ENCODE assay signal across 8 mouse cellular contexts in the genomic region with DNA sequence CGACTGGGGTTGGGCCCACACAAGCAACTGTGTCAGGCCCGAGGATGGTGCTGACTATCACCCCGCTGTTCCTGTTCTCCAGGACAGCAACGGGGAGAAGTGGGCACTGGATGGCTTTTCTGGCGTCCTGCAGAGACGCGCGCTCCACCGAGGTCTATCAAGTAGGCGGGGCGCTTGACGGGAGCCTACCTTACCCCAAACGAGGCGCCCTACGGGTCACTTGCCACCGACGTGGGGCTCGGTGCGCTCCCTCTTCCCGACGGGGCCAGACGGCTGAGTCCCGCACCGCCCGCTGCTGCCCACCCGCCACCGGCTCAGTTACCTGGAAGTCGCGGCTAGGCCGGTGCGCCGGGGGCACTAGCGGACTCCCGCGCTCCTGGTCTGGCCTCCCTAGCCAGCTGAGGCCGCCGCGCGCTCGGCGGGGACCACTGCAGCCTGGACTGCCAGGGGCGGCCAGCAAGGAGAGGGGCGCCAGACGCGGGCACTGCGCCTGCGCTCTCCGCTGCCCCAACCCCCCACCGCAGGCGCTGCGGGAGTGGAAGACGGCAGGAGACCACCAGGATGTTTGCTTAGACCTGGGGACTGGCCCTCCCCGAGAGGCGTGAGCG. TPM values are rescaled to one million over a fixed set of nuclear protein-coding genes. Genes with fewer than 3 reads are reported as not detected.
DNase-seq lines count a peak whose midpoint lies in the region; ATAC-seq and TF ChIP-seq lines count a peak whose summit lies in the region.

Slc35g2 (minus strand) TSS at position 465 of the 608 bp plus-strand sequence.

- TF ChIP-seq EP300 in liver, embryonic 14.5 days (IDR thresholded peaks at IDR 0.05; ENCODE audit: low read depth): no peak

- WGBS in embryonic facial prominence, embryonic 10.5 days: under 1% methylated on average over 55 of the region's 55 CpGs
- whole genome bisulfite sequencing in heart, embryonic 14.5 days: 1% methylated on average over 55 of the region's 55 CpGs
- WGBS in liver, embryonic 14.5 days (ENCODE audit: insufficient replicate concordance): 0% methylated on average over 55 of the region's 55 CpGs

- no peaks in the 10 kb centered on the region for H3K9me3 ChIP-seq in E14TG2a.4 (ENCODE audit: low read length)
- H3K9me3 ChIP-seq in embryonic facial prominence, embryonic 10.5 days: no peaks in the 10 kb centered on the region
- no peaks in the 10 kb centered on the region for H3K9me3 ChIP-seq in heart, embryonic 14.5 days (ENCODE audit: control insufficient read depth, low read length)
- H3K9me3 ChIP-seq in liver, embryonic 14.5 days (ENCODE audit: control insufficient read depth, low read length): no peaks in the 10 kb centered on the region

- peak within 1 kb of the TSS; percentile 84 for H3K4me2 ChIP-seq in heart, embryonic 14.5 days (ENCODE audit: low read length)
- peak within 1 kb of the TSS; percentile 64 for H3K4me2 ChIP-seq in liver, embryonic 14.5 days (ENCODE audit: low read depth)

- TF ChIP-seq CTCF in E14TG2a.4 (conservative IDR thresholded peaks at IDR 0.05; ENCODE audit: low read length): no peak
- no peak for TF ChIP-seq CTCF in liver, embryonic 14.5 days (IDR thresholded peaks at IDR 0.05; ENCODE audit: low read depth)

- peak within 1 kb of the TSS; percentile 81 for H3K9ac ChIP-seq in heart, embryonic 14.5 days (ENCODE audit: low read length)
- H3K9ac ChIP-seq in liver, embryonic 14.5 days (replicated peaks): no peak within 1 kb of the TSS

- H3K36me3 ChIP-seq in E14TG2a.4 (ENCODE audit: insufficient read depth, low read length): no peaks in the 10 kb centered on the region
- no peaks in the 10 kb centered on the region for H3K36me3 ChIP-seq in embryonic facial prominence, embryonic 10.5 days (replicated peaks)
- no peaks in the 10 kb centered on the region for H3K36me3 ChIP-seq in heart, embryonic 14.5 days (ENCODE audit: control insufficient read depth, insufficient read depth, low read length)
- H3K36me3 ChIP-seq in liver, embryonic 14.5 days (replicated peaks; ENCODE audit: control insufficient read depth, insufficient read depth, low read depth): no peaks in the 10 kb centered on the region

- H3K4me1 ChIP-seq in E14TG2a.4 (replicated peaks; ENCODE audit: low read depth, low read length): peaks cover 11% of the 10 kb centered on the region
- peaks cover 18% of the 10 kb centered on the region for H3K4me1 ChIP-seq in embryonic facial prominence, embryonic 10.5 days
- 0 out of 4 replicates have a peak, but pooled peaks cover 2 to 3% of the 10 kb centered on the region in 2 experiments for H3K4me1 ChIP-seq in heart, embryonic 14.5 days (ENCODE audit: control insufficient read depth in 2 of 2, insufficient read depth in 2 of 2, low read length in 2 of 2)
- no peaks in the 10 kb centered on the region for H3K4me1 ChIP-seq in liver, embryonic 14.5 days (replicated peaks; ENCODE audit: control insufficient read depth in 2 of 2, insufficient read depth in 2 of 2, low read length in 1 of 2)

- peak within 1 kb of the TSS; percentile 83 for H3K27ac ChIP-seq in embryonic facial prominence, embryonic 10.5 days (replicated peaks)
- H3K27ac ChIP-seq in heart, embryonic 14.5 days (replicated peaks in 1 of 2; ENCODE audit: control insufficient read depth in 1 of 2, insufficient read depth in 1 of 2, low read depth in 2 of 2, low read length in 2 of 2): peak within 1 kb of the TSS in 1 of 2 experiments; percentile 51; a peak in 2 of 4 replicates
- no peak within 1 kb of the TSS for H3K27ac ChIP-seq in liver, embryonic 14.5 days

- peak; percentile 69 for ATAC-seq in heart, embryonic 14.5 days (ENCODE audit: insufficient number of reproducible peaks, insufficient read depth, low FRiP score, low read depth)
- no peak for ATAC-seq in liver, embryonic 14.5 days (ENCODE audit: insufficient read depth)

- DNase-seq in adrenal gland, postnatal 10 days: peak; percentile 53
- DNase-seq in embryonic facial prominence, embryonic 10.5 days (ENCODE audit: low spot score): peak; percentile 89
- DNase-seq in kidney, postnatal 10 days: peak; percentile 64
- DNase-seq in liver, embryonic 14.5 days (ENCODE audit: low read depth in 3 of 3, low spot score in 3 of 3): no peak
- DNase-seq in neural tube, embryonic 10.5 days (ENCODE audit: extremely low spot score, low spot score): peak; percentile 85
- peak; percentile 67 for DNase-seq in yolk sac, embryonic 10.5 days (ENCODE audit: low spot score)

- H3K4me3 ChIP-seq in E14TG2a.4 (replicated peaks; ENCODE audit: low read length): peak within 1 kb of the TSS; percentile 83
- H3K4me3 ChIP-seq in embryonic facial prominence, embryonic 10.5 days: peak within 1 kb of the TSS; percentile 76
- H3K4me3 ChIP-seq in heart, embryonic 14.5 days (ENCODE audit: control insufficient read depth in 1 of 2, insufficient read depth in 1 of 2, low read depth in 1 of 2, low read length in 2 of 2): peak within 1 kb of the TSS; percentile 68 to 71
- H3K4me3 ChIP-seq in liver, embryonic 14.5 days (ENCODE audit: insufficient read depth in 1 of 2, low read depth in 2 of 2, low read length in 2 of 2): peak within 1 kb of the TSS; percentile 48 to 52

- H3K27me3 ChIP-seq in E14TG2a.4 (ENCODE audit: insufficient read depth, low read length): peaks cover 70% of the 10 kb centered on the region
- peaks cover 17% of the 10 kb centered on the region; the same call in 1 of the 2 replicates for H3K27me3 ChIP-seq in embryonic facial prominence, embryonic 10.5 days (replicated peaks; ENCODE audit: low read depth, poor library complexity, severe bottlenecking)
- no peaks in the 10 kb centered on the region for H3K27me3 ChIP-seq in heart, embryonic 14.5 days (ENCODE audit: control insufficient read depth, insufficient read depth, low read length)
- peaks cover 26% of the 10 kb centered on the region for H3K27me3 ChIP-seq in liver, embryonic 14.5 days (ENCODE audit: control insufficient read depth, insufficient read depth, low read length)

RNA-seq across cellular contexts. Expression of gene Slc35g2, which starts in this region (rescaled TPM):
- total RNA-seq in adrenal gland, postnatal 10 days (2021): 1 to 10 TPM; 5.9 to 7.6 TPM
- 2.5 and 2.9 TPM in 2 replicates for polyA plus RNA-seq in embryonic facial prominence, embryonic 10.5 days (2016; fragmentation: Nextera tagmentation; extraction: Ambion mirVana)
- 10.3 and 11.0 TPM in 2 replicates for polyA plus RNA-seq in heart, embryonic 14.5 days (2014; fragmentation: Nextera tagmentation; extraction: Ambion mirVana)
- polyA plus RNA-seq in liver, embryonic 14.5 days (2012; rRNA removed): 0.42 and 0.61 TPM in 2 replicates
- 1.4 and 1.5 TPM in 2 replicates for polyA plus RNA-seq in liver, embryonic 14.5 days (2014; fragmentation: Nextera tagmentation; extraction: Ambion mirVana)

Comparison
In these comparisons a context has a peak if more than half of its experiments do, and no peak if none do; other contexts are left out.
1. DNase-seq: peak in adrenal gland, postnatal 10 days (single experiment), embryonic facial prominence, embryonic 10.5 days (single experiment), kidney, postnatal 10 days (single experiment), neural tube, embryonic 10.5 days (single experiment) and yolk sac, embryonic 10.5 days (single experiment); none in liver, embryonic 14.5 days (0 of 3).
2. Peak in every context shown above with its lines, with median percentiles within 50 percentile points of each other: H3K4me3 ChIP-seq.